In the genomic region with DNA sequence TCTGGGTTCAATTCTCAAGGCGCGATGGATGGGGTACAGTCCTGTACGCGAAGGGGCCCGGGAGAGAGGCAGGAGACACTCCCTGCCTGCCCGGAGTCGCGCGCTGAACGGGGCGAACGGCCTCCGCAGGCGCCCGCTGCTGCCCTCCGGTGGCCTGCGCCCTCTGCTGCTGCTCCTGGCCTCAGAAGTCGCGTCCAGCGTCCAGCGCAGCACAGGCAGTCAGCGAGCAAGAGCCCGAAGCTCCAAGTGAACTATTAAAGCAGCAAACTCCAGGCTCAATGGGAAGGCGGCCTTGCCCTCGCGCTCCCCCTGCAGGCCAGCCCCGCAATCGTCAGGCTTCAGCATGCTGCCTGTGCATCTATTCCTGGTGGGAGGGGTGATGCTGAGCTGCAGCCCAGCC, we compare ENCODE assay signal across 9 mouse cellular contexts. TPM values are rescaled to one million over a fixed set of nuclear protein-coding genes. Genes with fewer than 3 reads are reported as not detected.
DNase-seq lines count a peak whose midpoint lies in the region; ATAC-seq and TF ChIP-seq lines count a peak whose summit lies in the region.
"Not testable (repeated sequence)": the region's sequence is repeated elsewhere in the genome, so short reads cannot be mapped to it uniquely, and the experiment has no call there.
"Had no signal": no experiment of that assay in that cellular context is flagged by ENCODE, and none has a peak within 500 bp of the region (broad histone marks: within the 10 kb centered on the region; RNA-seq: fewer than 3 reads in every experiment).

No protein-coding gene starts in this region.

- DNase-seq in limb, embryonic 11.5 days (ENCODE audit: low spot score), result peak; percentile 76
- peak; percentile 90 for DNase-seq in skeletal muscle tissue, adult 2 months (ENCODE audit: low read depth, low spot score)
- peak; percentile 64 for DNase-seq in yolk sac, embryonic 10.5 days (ENCODE audit: low spot score)

- TF ChIP-seq CTCF in bone marrow, adult 2 months (IDR thresholded peaks at IDR 0.05; ENCODE audit: control insufficient read depth, insufficient read depth, low read length), result not testable (repeated sequence)
- TF ChIP-seq CTCF in embryonic fibroblast, embryonic 13.5 days (IDR thresholded peaks at IDR 0.05; ENCODE audit: borderline replicate concordance, insufficient read depth, low read length), result 0 out of 2 replicates have a peak, but pooled peaks have one; percentile 46

- not testable (repeated sequence) for H3K36me3 ChIP-seq in heart, embryonic 13.5 days; kidney, embryonic 14.5 days (ENCODE audit: control insufficient read depth, insufficient read depth, low read length); limb, embryonic 11.5 days (ENCODE audit: control insufficient read depth, insufficient read depth, low read length); midbrain, embryonic 13.5 days

- H3K4me3 ChIP-seq in bone marrow, adult 2 months (replicated peaks; ENCODE audit: control insufficient read depth, low read depth, low read length); limb, embryonic 11.5 days (ENCODE audit: low read depth, low read length): not testable (repeated sequence)
- H3K4me3 ChIP-seq in embryonic fibroblast, embryonic 13.5 days (ENCODE audit: insufficient read depth, low read length), result peak overlapping the region; percentile 27; the same call in 1 of the 2 replicates
- peak overlapping the region; percentile 44 for H3K4me3 ChIP-seq in heart, embryonic 13.5 days
- peak overlapping the region; percentile 17; the same call in 1 of the 2 replicates for H3K4me3 ChIP-seq in kidney, embryonic 14.5 days (ENCODE audit: low read length)
- H3K4me3 ChIP-seq in midbrain, embryonic 13.5 days (replicated peaks), result peak overlapping the region; percentile 32

- under 1% methylated on average over 28 of the region's 28 CpGs for WGBS in bone marrow, adult 2 months
- 0% methylated on average over 25 of the region's 28 CpGs for WGBS in heart, embryonic 13.5 days
- 0% methylated on average over 23 of the region's 28 CpGs for WGBS in kidney, embryonic 14.5 days
- WGBS in limb, embryonic 11.5 days, result under 1% methylated on average over 17 of the region's 28 CpGs
- WGBS in midbrain, embryonic 13.5 days, result 0% methylated on average over 17 of the region's 28 CpGs

- H3K27me3 ChIP-seq in heart, embryonic 13.5 days (replicated peaks); kidney, embryonic 14.5 days (ENCODE audit: control insufficient read depth, insufficient read depth, low read length); limb, embryonic 11.5 days (ENCODE audit: control insufficient read depth, insufficient read depth, low read length); midbrain, embryonic 13.5 days: not testable (repeated sequence)

- peak; percentile 43; the same call in 1 of the 2 replicates for TF ChIP-seq POLR2A in bone marrow, adult 2 months (IDR thresholded peaks at IDR 0.05; ENCODE audit: borderline replicate concordance, control insufficient read depth, low read depth, low read length)
- peak; percentile 77 for TF ChIP-seq POLR2A in embryonic fibroblast, embryonic 13.5 days (IDR thresholded peaks at IDR 0.05; ENCODE audit: low read depth, low read length)

- H3K4me2 ChIP-seq in heart, embryonic 13.5 days, result peak overlapping the region; percentile 56
- peak overlapping the region; percentile 24; the same call in 1 of the 2 replicates for H3K4me2 ChIP-seq in kidney, embryonic 14.5 days (replicated peaks; ENCODE audit: low read depth, low read length)
- H3K4me2 ChIP-seq in limb, embryonic 11.5 days (ENCODE audit: low read depth, severe bottlenecking), result peak overlapping the region; percentile 17; the same call in 1 of the 2 replicates
- H3K4me2 ChIP-seq in midbrain, embryonic 13.5 days (replicated peaks), result peak overlapping the region; percentile 60

- ATAC-seq in heart, embryonic 13.5 days (ENCODE audit: extremely low read depth, insufficient number of reproducible peaks, low FRiP score, low TSS enrichment); kidney, embryonic 14.5 days (ENCODE audit: low FRiP score, low TSS enrichment); limb, embryonic 11.5 days (ENCODE audit: insufficient number of reproducible peaks, low FRiP score, low TSS enrichment, low read depth); midbrain, embryonic 13.5 days: not testable (repeated sequence)

- peak overlapping the region; percentile 74; the same call in 1 of the 2 replicates for H3K27ac ChIP-seq in bone marrow, adult 2 months (ENCODE audit: control insufficient read depth, insufficient read depth, low read depth, low read length, poor library complexity)
- peak overlapping the region; percentile 73; the same call in 1 of the 2 replicates for H3K27ac ChIP-seq in embryonic fibroblast, embryonic 13.5 days (ENCODE audit: insufficient read depth, low read length)
- H3K27ac ChIP-seq in heart, embryonic 13.5 days (replicated peaks), result peak overlapping the region; percentile 65
- H3K27ac ChIP-seq in kidney, embryonic 14.5 days (ENCODE audit: low read depth, low read length); limb, embryonic 11.5 days (replicated peaks; ENCODE audit: low read depth, low read length); midbrain, embryonic 13.5 days: not testable (repeated sequence)

- not testable (repeated sequence) for H3K9me3 ChIP-seq in heart, embryonic 13.5 days; kidney, embryonic 14.5 days (ENCODE audit: control insufficient read depth, low read length); limb, embryonic 11.5 days (ENCODE audit: control insufficient read depth, low read length); midbrain, embryonic 13.5 days

- not testable (repeated sequence) for H3K4me1 ChIP-seq in bone marrow, adult 2 months (ENCODE audit: control insufficient read depth, insufficient read depth, low read length); embryonic fibroblast, embryonic 13.5 days (ENCODE audit: control insufficient read depth, insufficient read depth, low read length); kidney, embryonic 14.5 days (ENCODE audit: control insufficient read depth, insufficient read depth, low read length); limb, embryonic 11.5 days (ENCODE audit: control insufficient read depth, insufficient read depth, low read length); midbrain, embryonic 13.5 days (replicated peaks)
- peaks cover 15% of the 10 kb centered on the region for H3K4me1 ChIP-seq in heart, embryonic 13.5 days

- H3K9ac ChIP-seq in heart, embryonic 13.5 days, result peak overlapping the region; percentile 73; the same call in 1 of the 2 replicates
- not testable (repeated sequence) for H3K9ac ChIP-seq in kidney, embryonic 14.5 days (ENCODE audit: low read depth, low read length); limb, embryonic 11.5 days (ENCODE audit: low read length); midbrain, embryonic 13.5 days (replicated peaks)

RNA-seq across cellular contexts. Expression of a gene that starts 0.5 kb away (rescaled TPM):
- not detected in 2 replicates for polyA plus RNA-seq in bone marrow, adult 2 months (2011; ENCODE audit: insufficient read depth, insufficient read length, low replicate concordance, missing spikeins)
- polyA plus RNA-seq in embryonic fibroblast, embryonic 13.5 days (2011; ENCODE audit: insufficient read length, low read depth, missing spikeins), result not detected in 2 replicates
- 0.20 and 0.31 TPM in 2 replicates for polyA plus RNA-seq in heart, embryonic 13.5 days (2015; fragmentation: Nextera tagmentation; extraction: Ambion mirVana)
- polyA plus RNA-seq in kidney, embryonic 14.5 days (2014; fragmentation: Nextera tagmentation; extraction: Ambion mirVana), result 0.30 and 0.47 TPM in 2 replicates
- polyA plus RNA-seq in limb, embryonic 11.5 days (2014; fragmentation: Nextera tagmentation; extraction: Ambion mirVana), result 0.13 TPM in 1 of 2 replicates, not detected in the other
- polyA plus RNA-seq in midbrain, embryonic 13.5 days (2015; fragmentation: Nextera tagmentation; extraction: Ambion mirVana), result not detected in 2 replicates
- polyA plus RNA-seq: macrophage had no signal

RNA-seq across cellular contexts. Expression of a gene that starts 5.8 kb away (rescaled TPM):
- polyA plus RNA-seq in bone marrow, adult 2 months (2011; ENCODE audit: insufficient read depth, insufficient read length, low replicate concordance, missing spikeins), result not detected in 2 replicates
- not detected in 2 replicates for polyA plus RNA-seq in embryonic fibroblast, embryonic 13.5 days (2011; ENCODE audit: insufficient read length, low read depth, missing spikeins)
- polyA plus RNA-seq in heart, embryonic 13.5 days (2015; fragmentation: Nextera tagmentation; extraction: Ambion mirVana), result not detected in 2 replicates
- polyA plus RNA-seq in kidney, embryonic 14.5 days (2014; fragmentation: Nextera tagmentation; extraction: Ambion mirVana), result not detected in 2 replicates
- polyA plus RNA-seq in limb, embryonic 11.5 days (2014; fragmentation: Nextera tagmentation; extraction: Ambion mirVana), result not detected in 2 replicates
- not detected in 2 replicates for polyA plus RNA-seq in midbrain, embryonic 13.5 days (2015; fragmentation: Nextera tagmentation; extraction: Ambion mirVana)
- polyA plus RNA-seq: macrophage had no signal

RNA-seq across cellular contexts. Expression of a gene that starts 13.2 kb away (rescaled TPM):
- not detected in 2 replicates for polyA plus RNA-seq in bone marrow, adult 2 months (2011; ENCODE audit: insufficient read depth, insufficient read length, low replicate concordance, missing spikeins)
- polyA plus RNA-seq in embryonic fibroblast, embryonic 13.5 days (2011; ENCODE audit: insufficient read length, low read depth, missing spikeins), result 0.70 TPM in 1 of 2 replicates, not detected in the other
- 0.29 TPM in 1 of 2 replicates, not detected in the other for polyA plus RNA-seq in heart, embryonic 13.5 days (2015; fragmentation: Nextera tagmentation; extraction: Ambion mirVana)
- 0.51 and 0.92 TPM in 2 replicates for polyA plus RNA-seq in kidney, embryonic 14.5 days (2014; fragmentation: Nextera tagmentation; extraction: Ambion mirVana)
- polyA plus RNA-seq in limb, embryonic 11.5 days (2014; fragmentation: Nextera tagmentation; extraction: Ambion mirVana), result 0.38 TPM in 1 of 2 replicates, not detected in the other
- polyA plus RNA-seq in midbrain, embryonic 13.5 days (2015; fragmentation: Nextera tagmentation; extraction: Ambion mirVana), result not detected in 2 replicates
- polyA plus RNA-seq: macrophage had no signal

RNA-seq across cellular contexts. Expression of a gene that starts 16.3 kb away (rescaled TPM):
- polyA plus RNA-seq in bone marrow, adult 2 months (2011; ENCODE audit: insufficient read depth, insufficient read length, low replicate concordance, missing spikeins), result not detected in 2 replicates
- polyA plus RNA-seq in embryonic fibroblast, embryonic 13.5 days (2011; ENCODE audit: insufficient read length, low read depth, missing spikeins), result not detected in 2 replicates
- polyA plus RNA-seq in heart, embryonic 13.5 days (2015; fragmentation: Nextera tagmentation; extraction: Ambion mirVana), result not detected in 2 replicates
- polyA plus RNA-seq in kidney, embryonic 14.5 days (2014; fragmentation: Nextera tagmentation; extraction: Ambion mirVana), result not detected in 2 replicates
- polyA plus RNA-seq in limb, embryonic 11.5 days (2014; fragmentation: Nextera tagmentation; extraction: Ambion mirVana), result not detected in 2 replicates
- polyA plus RNA-seq in midbrain, embryonic 13.5 days (2015; fragmentation: Nextera tagmentation; extraction: Ambion mirVana), result not detected in 2 replicates
- polyA plus RNA-seq: macrophage had no signal

RNA-seq across cellular contexts. Expression of a gene that starts 19.2 kb away (rescaled TPM):
- polyA plus RNA-seq in bone marrow, adult 2 months (2011; ENCODE audit: insufficient read depth, insufficient read length, low replicate concordance, missing spikeins), result not detected in 2 replicates
- polyA plus RNA-seq in embryonic fibroblast, embryonic 13.5 days (2011; ENCODE audit: insufficient read length, low read depth, missing spikeins), result not detected in 2 replicates
- polyA plus RNA-seq in heart, embryonic 13.5 days (2015; fragmentation: Nextera tagmentation; extraction: Ambion mirVana), result not detected in 2 replicates
- not detected in 2 replicates for polyA plus RNA-seq in kidney, embryonic 14.5 days (2014; fragmentation: Nextera tagmentation; extraction: Ambion mirVana)
- polyA plus RNA-seq in limb, embryonic 11.5 days (2014; fragmentation: Nextera tagmentation; extraction: Ambion mirVana), result not detected in 2 replicates
- not detected in 2 replicates for polyA plus RNA-seq in midbrain, embryonic 13.5 days (2015; fragmentation: Nextera tagmentation; extraction: Ambion mirVana)
- polyA plus RNA-seq: macrophage had no signal
